9 mouse cellular contexts compared by ENCODE assay signal in genomic region chr7:64792031-64792430, GRCm38 (mm10).
DNase-seq lines count a peak whose midpoint lies in the region; ATAC-seq and TF ChIP-seq lines count a peak whose summit lies in the region.
"Had no signal": no experiment of that assay in that cellular context is flagged by ENCODE, and none has a peak within 500 bp of the region (broad histone marks: within the 10 kb centered on the region; RNA-seq: fewer than 3 reads in every experiment).

No protein-coding gene starts in this region.

- no peak overlapping the region for H3K27ac ChIP-seq in cerebellum, adult 2 months (ENCODE audit: insufficient read depth, low read length)
- H3K27ac ChIP-seq in forebrain, embryonic 12.5 days: no peak overlapping the region

- no peaks in the 10 kb centered on the region for H3K27me3 ChIP-seq in cerebellum, adult 2 months (ENCODE audit: control insufficient read depth, insufficient read depth, low read length)
- H3K27me3 ChIP-seq in forebrain, embryonic 12.5 days: no peaks in the 10 kb centered on the region

- no peaks in the 10 kb centered on the region for H3K9me3 ChIP-seq in forebrain, embryonic 12.5 days

- no peak overlapping the region for H3K4me3 ChIP-seq in cerebellum, adult 2 months (replicated peaks; ENCODE audit: insufficient read depth, low read depth, low read length)
- no peak overlapping the region for H3K4me3 ChIP-seq in forebrain, embryonic 12.5 days (replicated peaks)

- H3K36me3 ChIP-seq in forebrain, embryonic 12.5 days (replicated peaks): no peaks in the 10 kb centered on the region
- H3K36me3 ChIP-seq: G1E had no signal

- WGBS in cerebellum, adult 2 months: 10% methylated on average over 8 of the region's 8 CpGs
- WGBS in forebrain, embryonic 12.5 days: 81% methylated on average over 8 of the region's 8 CpGs

- H3K4me2 ChIP-seq in forebrain, embryonic 12.5 days: no peak overlapping the region

- no peak for TF ChIP-seq CTCF in cerebellum, adult 2 months (IDR thresholded peaks at IDR 0.05; ENCODE audit: borderline replicate concordance, insufficient read depth, low read depth, low read length)

- TF ChIP-seq POLR2A in cerebellum, adult 2 months (IDR thresholded peaks at IDR 0.05; ENCODE audit: borderline replicate concordance, insufficient read depth, low read length): no peak

- no peak overlapping the region for H3K9ac ChIP-seq in forebrain, embryonic 12.5 days

- DNase-seq in kidney, postnatal 10 days: peak; percentile 40
- DNase-seq in kidney, adult 11 months: no peak
- DNase-seq in adrenal gland, adult 2 months: peak; percentile 93
- DNase-seq in cerebellum, adult 2 months: peak; percentile 57 to 58
- DNase-seq in heart, postnatal 36 days: peak; percentile 30 to 33
- DNase-seq in layer of hippocampus, postnatal 25 days (ENCODE audit: extremely low spot score in 1 of 2, low spot score in 1 of 2): no peak
- DNase-seq in layer of hippocampus, postnatal 14 days (ENCODE audit: low spot score in 2 of 2): no peak

- intact Hi-C loops in heart, postnatal 36 days (cut with DNase I): no loop called here

- peaks cover 4% of the 10 kb centered on the region for H3K4me1 ChIP-seq in cerebellum, adult 2 months (ENCODE audit: control insufficient read depth, insufficient read depth, low read length)
- H3K4me1 ChIP-seq in forebrain, embryonic 12.5 days: no peaks in the 10 kb centered on the region

- no peak for ATAC-seq in forebrain, embryonic 12.5 days (ENCODE audit: low FRiP score)

Comparison
In these comparisons a context has a peak if more than half of its experiments do, and no peak if none do; other contexts are left out.
1. DNase-seq: peak in kidney, postnatal 10 days (single experiment), adrenal gland, adult 2 months (single experiment), cerebellum, adult 2 months (2 of 2) and heart, postnatal 36 days (2 of 2); none in kidney, adult 11 months (single experiment), layer of hippocampus, postnatal 25 days (0 of 2) and layer of hippocampus, postnatal 14 days (0 of 2).